Mouse (Mus musculus): ENCODE measurements around the gene Gm21985. TPM values are rescaled to one million over a fixed set of nuclear protein-coding genes. Genes with fewer than 3 reads are reported as not detected.

The Gm21985 gene
- total and polyA plus RNA-seq, 3 experiments: 0.51 TPM; not detected in 2

- in situ Hi-C loops (cut with MboI; ENCODE audit: low pct_ligation_motif_present, low pct_unique_long_range_greater_than_20kb, low sequenced_read_pairs) (no loop called here), dilution Hi-C loops (cut with MboI; ENCODE audit: extremely low pct_ligation_motif_present, extremely low pct_unique_long_range_greater_than_20kb, low sequenced_read_pairs) (no loop called here)
- Histone ChIP-seq H3K9ac (ENCODE audit: insufficient read depth, low read depth) (no peak overlapping the region), H3K4me2 (ENCODE audit: insufficient read depth, low read depth, poor library complexity, severe bottlenecking) (no peak overlapping the region), H3K79me2 (replicated peaks; ENCODE audit: control insufficient read depth, extremely low read depth, insufficient read depth, poor library complexity, severe bottlenecking) (no peaks in the 10 kb centered on the region), H3K27me3 (replicated peaks) (no peaks in the 10 kb centered on the region), H3K27ac (ENCODE audit: insufficient read depth, low read depth) (no peak overlapping the region), H3K9me3 (replicated peaks; ENCODE audit: low read length) (no peaks in the 10 kb centered on the region), H3K4me1 (ENCODE audit: control insufficient read depth in 1 of 2, insufficient read depth in 2 of 2) (no peaks in the 10 kb centered on the region), H3K36me3 (replicated peaks in 1 of 2; ENCODE audit: control insufficient read depth in 1 of 2, insufficient read depth in 1 of 2, low read length in 1 of 2) (no peaks in the 10 kb centered on the region), H3K4me3 (replicated peaks in 1 of 3; ENCODE audit: low read depth in 2 of 3, low read length in 2 of 3, poor library complexity in 1 of 3) (no peak overlapping the region)
- TF ChIP-seq MAFK (IDR thresholded peaks at IDR 0.05; ENCODE audit: insufficient replicate concordance, low read length): no peak
- TF ChIP-seq BHLHE40 (IDR thresholded peaks at IDR 0.05; ENCODE audit: low read depth, low read length): no peak
- TF ChIP-seq CHD1 (IDR thresholded peaks at IDR 0.05; ENCODE audit: low read depth, low read length): no peak
- no peak for TF ChIP-seq POLR2A (IDR thresholded peaks at IDR 0.05; ENCODE audit: low read depth, low read length)
- no peak for TF ChIP-seq NELFE (IDR thresholded peaks at IDR 0.05; ENCODE audit: low read depth, low read length)
- TF ChIP-seq EP300 (IDR thresholded peaks at IDR 0.05; ENCODE audit: low read length): no peak
- no peak for TF ChIP-seq ZNF384 (IDR thresholded peaks at IDR 0.05; ENCODE audit: low read depth, low read length)
- TF ChIP-seq MEF2A (IDR thresholded peaks at IDR 0.05; ENCODE audit: borderline replicate concordance, low read depth, low read length): no peak
- no peak for TF ChIP-seq USF1 (IDR thresholded peaks at IDR 0.05; ENCODE audit: low read depth, low read length)
- no peak for TF ChIP-seq E2F4 (IDR thresholded peaks at IDR 0.05; ENCODE audit: insufficient replicate concordance, low read depth, low read length)
- no peak for TF ChIP-seq TBP (conservative IDR thresholded peaks at IDR 0.05; ENCODE audit: low read depth, low read length)
- TF ChIP-seq KAT2A (IDR thresholded peaks at IDR 0.05; ENCODE audit: insufficient replicate concordance, low read length): no peak
- TF ChIP-seq ETS1 (conservative IDR thresholded peaks at IDR 0.05; ENCODE audit: low read depth, low read length): no peak
- DNase-seq (ENCODE audit: extremely low read depth): no peak
Observed at GRCm38 (mm10) chr2:112224356-112224755, 41.8 kb upstream of the Gm21985 start.

- Histone ChIP-seq H3K9ac (ENCODE audit: insufficient read depth, low read depth) (no peak overlapping the region), H3K9me3 (replicated peaks; ENCODE audit: low read length) (no peaks in the 10 kb centered on the region), H3K27me3 (replicated peaks) (no peaks in the 10 kb centered on the region), H3K4me1 (ENCODE audit: control insufficient read depth in 1 of 2, insufficient read depth in 2 of 2) (no peaks in the 10 kb centered on the region), H3K27ac (ENCODE audit: insufficient read depth, low read depth) (no peak overlapping the region), H3K4me2 (ENCODE audit: insufficient read depth, low read depth, poor library complexity, severe bottlenecking) (no peak overlapping the region), H3K4me3 (replicated peaks in 1 of 3; ENCODE audit: low read depth in 2 of 3, low read length in 2 of 3, poor library complexity in 1 of 3) (no peak overlapping the region), H3K79me2 (replicated peaks; ENCODE audit: control insufficient read depth, extremely low read depth, insufficient read depth, poor library complexity, severe bottlenecking) (no peaks in the 10 kb centered on the region), H3K36me3 (replicated peaks in 1 of 2; ENCODE audit: control insufficient read depth in 1 of 2, insufficient read depth in 1 of 2, low read length in 1 of 2) (no peaks in the 10 kb centered on the region)
- in situ Hi-C loops (cut with MboI; ENCODE audit: low pct_ligation_motif_present, low pct_unique_long_range_greater_than_20kb, low sequenced_read_pairs) (no loop called here), dilution Hi-C loops (cut with MboI; ENCODE audit: extremely low pct_ligation_motif_present, extremely low pct_unique_long_range_greater_than_20kb, low sequenced_read_pairs) (no loop called here)
- TF ChIP-seq SIN3A (IDR thresholded peaks at IDR 0.05; ENCODE audit: low read length) (no peak), MYC (IDR thresholded peaks at IDR 0.05; ENCODE audit: low read depth, low read length) (no peak), PAX5 (IDR thresholded peaks at IDR 0.05; ENCODE audit: low read length) (no peak), USF2 (conservative IDR thresholded peaks at IDR 0.05; ENCODE audit: low read depth, low read length) (no peak), USF1 (IDR thresholded peaks at IDR 0.05; ENCODE audit: low read depth, low read length) (no peak), ZKSCAN1 (IDR thresholded peaks at IDR 0.05; ENCODE audit: borderline replicate concordance, low read depth, low read length) (no peak), NRF1 (IDR thresholded peaks at IDR 0.05; ENCODE audit: low read depth, low read length) (no peak), TCF12 (IDR thresholded peaks at IDR 0.05; ENCODE audit: low read depth, low read length) (no peak), ETS1 (conservative IDR thresholded peaks at IDR 0.05; ENCODE audit: low read depth, low read length) (no peak), GABPA (IDR thresholded peaks at IDR 0.05; ENCODE audit: insufficient replicate concordance, low read depth, low read length) (no peak), TBP (conservative IDR thresholded peaks at IDR 0.05; ENCODE audit: low read depth, low read length) (no peak)
- no peak for DNase-seq (ENCODE audit: extremely low read depth)
Observed at GRCm38 (mm10) chr2:112232623-112233022, 33.5 kb upstream of the Gm21985 start.
